8 mouse cellular contexts compared by ENCODE assay signal in genomic region chr11:117267828-117268227, GRCm38 (mm10).
A peak's percentile ranks its signal among the peaks of the same experiment; 100 is the strongest.
DNase-seq lines count a peak whose midpoint lies in the region; ATAC-seq and TF ChIP-seq lines count a peak whose summit lies in the region.

No protein-coding gene starts in this region.

- in situ Hi-C loops in CH12.LX (cut with MboI; ENCODE audit: low pct_ligation_motif_present, low pct_unique_long_range_greater_than_20kb, low sequenced_read_pairs): loop anchor here (5.0 kb wide), 2 partner anchors 36 to 39 kb away; no protein-coding TSS in a partner anchor

- no peak for DNase-seq in heart, embryonic 10.5 days (ENCODE audit: low spot score)
- no peak for DNase-seq in heart, adult 8-10 months (ENCODE audit: low spot score)
- DNase-seq in CH12.LX (ENCODE audit: extremely low read depth): no peak
- DNase-seq in hindbrain, embryonic 10.5 days (ENCODE audit: low spot score): no peak
- DNase-seq in urinary bladder, postnatal 4 days (ENCODE audit: low spot score in 2 of 2): no peak
- DNase-seq in cerebellum, adult 8-10 months: no peak
- DNase-seq in cerebellum, postnatal 10 days: no peak

- peak overlapping the region; percentile 72 for H3K4me2 ChIP-seq in CH12.LX (ENCODE audit: insufficient read depth, low read depth, poor library complexity, severe bottlenecking)
- peak overlapping the region; percentile 65; the same call in 1 of the 2 replicates for H3K4me2 ChIP-seq in liver, embryonic 15.5 days

- dilution Hi-C loops in CH12.LX (cut with MboI; ENCODE audit: extremely low pct_ligation_motif_present, extremely low pct_unique_long_range_greater_than_20kb, low sequenced_read_pairs): no loop called here

- peaks cover 41% of the 10 kb centered on the region for H3K27me3 ChIP-seq in heart, embryonic 10.5 days (ENCODE audit: insufficient read depth, poor library complexity, severe bottlenecking)
- H3K27me3 ChIP-seq in CH12.LX (replicated peaks): no peaks in the 10 kb centered on the region
- peaks cover 13% of the 10 kb centered on the region; the same call in 1 of the 2 replicates for H3K27me3 ChIP-seq in hindbrain, embryonic 10.5 days (ENCODE audit: insufficient read depth, poor library complexity, severe bottlenecking)
- peaks cover 41% of the 10 kb centered on the region for H3K27me3 ChIP-seq in liver, embryonic 15.5 days

- WGBS in heart, embryonic 10.5 days: 17% methylated on average over 4 of the region's 4 CpGs
- 24% methylated on average over 4 of the region's 4 CpGs for WGBS in hindbrain, embryonic 10.5 days
- 22% methylated on average over 4 of the region's 4 CpGs for WGBS in liver, embryonic 15.5 days (ENCODE audit: insufficient replicate concordance)

- TF ChIP-seq EP300 in CH12.LX (IDR thresholded peaks at IDR 0.05; ENCODE audit: low read length): no peak

- no peak for ATAC-seq in liver, embryonic 15.5 days (ENCODE audit: insufficient read depth)

- no peak for TF ChIP-seq RAD21 in CH12.LX (IDR thresholded peaks at IDR 0.05; ENCODE audit: low read depth, low read length)

- TF ChIP-seq POLR2A in CH12.LX (IDR thresholded peaks at IDR 0.05; ENCODE audit: low read depth, low read length): no peak

- H3K9ac ChIP-seq in CH12.LX (ENCODE audit: insufficient read depth, low read depth): no peak overlapping the region; the same call in 1 of the 2 replicates
- no peak overlapping the region for H3K9ac ChIP-seq in liver, embryonic 15.5 days

- peak overlapping the region; percentile 87 for H3K27ac ChIP-seq in heart, embryonic 10.5 days
- H3K27ac ChIP-seq in CH12.LX (ENCODE audit: insufficient read depth, low read depth): no peak overlapping the region
- H3K27ac ChIP-seq in hindbrain, embryonic 10.5 days: peak overlapping the region; percentile 96
- H3K27ac ChIP-seq in liver, embryonic 15.5 days (replicated peaks): no peak overlapping the region

- peaks cover 98% of the 10 kb centered on the region for H3K4me1 ChIP-seq in heart, embryonic 10.5 days
- peaks cover 41 to 81% of the 10 kb centered on the region in 2 experiments for H3K4me1 ChIP-seq in CH12.LX (ENCODE audit: control insufficient read depth in 1 of 2, insufficient read depth in 2 of 2)
- peaks cover 99% of the 10 kb centered on the region for H3K4me1 ChIP-seq in hindbrain, embryonic 10.5 days (replicated peaks)
- peaks cover 60% of the 10 kb centered on the region for H3K4me1 ChIP-seq in liver, embryonic 15.5 days (replicated peaks)

- H3K4me3 ChIP-seq in heart, embryonic 10.5 days: peak overlapping the region; percentile 69
- H3K4me3 ChIP-seq in CH12.LX (replicated peaks in 1 of 3; ENCODE audit: low read depth in 2 of 3, low read length in 2 of 3, poor library complexity in 1 of 3): peak overlapping the region; percentile 19 to 44 (median 37)
- peak overlapping the region; percentile 85 for H3K4me3 ChIP-seq in hindbrain, embryonic 10.5 days
- no peak overlapping the region for H3K4me3 ChIP-seq in liver, embryonic 15.5 days (replicated peaks)

- H3K36me3 ChIP-seq in heart, embryonic 10.5 days: peaks cover 8% of the 10 kb centered on the region
- peaks cover 4 to 24% of the 10 kb centered on the region in 2 experiments for H3K36me3 ChIP-seq in CH12.LX (replicated peaks in 1 of 2; ENCODE audit: control insufficient read depth in 1 of 2, insufficient read depth in 1 of 2, low read length in 1 of 2)
- peaks cover 19% of the 10 kb centered on the region for H3K36me3 ChIP-seq in hindbrain, embryonic 10.5 days
- no peaks in the 10 kb centered on the region for H3K36me3 ChIP-seq in liver, embryonic 15.5 days (replicated peaks)

- no peaks in the 10 kb centered on the region for H3K9me3 ChIP-seq in heart, embryonic 10.5 days
- H3K9me3 ChIP-seq in CH12.LX (replicated peaks; ENCODE audit: low read length): no peaks in the 10 kb centered on the region
- no peaks in the 10 kb centered on the region for H3K9me3 ChIP-seq in hindbrain, embryonic 10.5 days
- H3K9me3 ChIP-seq in liver, embryonic 15.5 days (replicated peaks): no peaks in the 10 kb centered on the region

- TF ChIP-seq CTCF in CH12.LX (conservative IDR thresholded peaks at IDR 0.05 in 1 of 2, IDR thresholded peaks at IDR 0.05 in 1 of 2; ENCODE audit: low read depth in 2 of 2, low read length in 2 of 2): no peak

- peaks cover 41% of the 10 kb centered on the region for H3K79me2 ChIP-seq in CH12.LX (replicated peaks; ENCODE audit: control insufficient read depth, extremely low read depth, insufficient read depth, poor library complexity, severe bottlenecking)

TF ChIP-seq in CH12.LX, 34 proteins besides CTCF, POLR2A, EP300 and RAD21:
- TF ChIP-seq MAFK (IDR thresholded peaks at IDR 0.05; ENCODE audit: insufficient replicate concordance, low read length): no peak
- no peak for TF ChIP-seq IRF4 (IDR thresholded peaks at IDR 0.05; ENCODE audit: low read depth, low read length)
- no peak for TF ChIP-seq TCF12 (IDR thresholded peaks at IDR 0.05; ENCODE audit: low read depth, low read length)
- TF ChIP-seq MAZ (IDR thresholded peaks at IDR 0.05; ENCODE audit: low read depth, low read length): no peak
- no peak for TF ChIP-seq ZC3H11A (IDR thresholded peaks at IDR 0.05; ENCODE audit: low read depth, low read length)
- TF ChIP-seq MXI1 (IDR thresholded peaks at IDR 0.05; ENCODE audit: low read depth, low read length): no peak
- TF ChIP-seq PAX5 (IDR thresholded peaks at IDR 0.05; ENCODE audit: low read length): no peak

Comparison
In these comparisons a context has a peak if more than half of its experiments do, and no peak if none do; other contexts are left out.
1. H3K27ac ChIP-seq: peak in heart, embryonic 10.5 days (single experiment) and hindbrain, embryonic 10.5 days (single experiment); none in CH12.LX (single experiment) and liver, embryonic 15.5 days (single experiment).